Mouse (Mus musculus): Measurements from ENCODE around the gene Scg2.

- no peak for TF ChIP-seq CTCF (IDR thresholded peaks at IDR 0.05; ENCODE audit: low read depth)
- TF ChIP-seq EP300 (IDR thresholded peaks at IDR 0.05; ENCODE audit: low read depth): no peak
Measured at GRCm38 (mm10) chr1:79401090-79402012, 38.6 kb downstream of the Scg2 start.

All from heart, postnatal 0 days (tissue).